Mouse (Mus musculus): ENCODE data around the gene Txndc2. TPM values are rescaled to one million over a fixed set of nuclear protein-coding genes. Genes with fewer than 3 reads are reported as not detected.
A peak's percentile ranks its signal among the peaks of the same experiment; 100 is the strongest.

Txndc2 gene
- polyA plus RNA-seq, 1 experiment from 2014 or later = 0.12 TPM

- Histone ChIP-seq H3K4me3 (ENCODE audit: low read depth, low read length) (no peak overlapping the region), H3K36me3 (ENCODE audit: control insufficient read depth, insufficient read depth, low read length) (no peaks in the 10 kb centered on the region), H3K27ac (ENCODE audit: low read depth, low read length) (no peak overlapping the region), H3K4me1 (ENCODE audit: control insufficient read depth, insufficient read depth, low read length) (no peaks in the 10 kb centered on the region), H3K4me2 (no peak overlapping the region), H3K27me3 (ENCODE audit: control insufficient read depth, insufficient read depth, low read length) (no peaks in the 10 kb centered on the region), H3K9ac (ENCODE audit: low read length) (no peak overlapping the region), H3K9me3 (ENCODE audit: control insufficient read depth, low read length) (no peaks in the 10 kb centered on the region)
- ATAC-seq (ENCODE audit: low FRiP score) (no peak), DNase-seq (ENCODE audit: low spot score, missing footprints) (no peak)
- WGBS = 94% methylated on average over 2 of the region's 2 CpGs
Measured at GRCm38 (mm10) chr17:65658416-65658815, 16.4 kb upstream of the Txndc2 start.

- Histone ChIP-seq H3K4me1 (ENCODE audit: control insufficient read depth, insufficient read depth, low read length) (no peaks in the 10 kb centered on the region), H3K4me2 (no peak overlapping the region), H3K27ac (ENCODE audit: low read depth, low read length) (no peak overlapping the region), H3K4me3 (ENCODE audit: low read depth, low read length) (no peak overlapping the region), H3K9me3 (ENCODE audit: control insufficient read depth, low read length) (no peaks in the 10 kb centered on the region), H3K27me3 (ENCODE audit: control insufficient read depth, insufficient read depth, low read length) (no peaks in the 10 kb centered on the region), H3K36me3 (ENCODE audit: control insufficient read depth, insufficient read depth, low read length) (no peaks in the 10 kb centered on the region), H3K9ac (ENCODE audit: low read length) (no peak overlapping the region)
- ATAC-seq (ENCODE audit: low FRiP score) (no peak), DNase-seq (ENCODE audit: low spot score, missing footprints) (no peak)
- 88% methylated on average over 9 of the region's 9 CpGs for WGBS
Measured at GRCm38 (mm10) chr17:65657958-65658357, 16.0 kb upstream of the Txndc2 start.

- Histone ChIP-seq H3K4me1 (ENCODE audit: control insufficient read depth, insufficient read depth, low read length) (no peaks in the 10 kb centered on the region), H3K27me3 (ENCODE audit: control insufficient read depth, insufficient read depth, low read length) (no peaks in the 10 kb centered on the region), H3K36me3 (ENCODE audit: control insufficient read depth, insufficient read depth, low read length) (no peaks in the 10 kb centered on the region), H3K4me2 (no peak overlapping the region), H3K4me3 (ENCODE audit: low read depth, low read length) (no peak overlapping the region), H3K27ac (ENCODE audit: low read depth, low read length) (no peak overlapping the region), H3K9ac (ENCODE audit: low read length) (no peak overlapping the region), H3K9me3 (ENCODE audit: control insufficient read depth, low read length) (no peaks in the 10 kb centered on the region)
- DNase-seq (ENCODE audit: low spot score, missing footprints) = no peak
- ATAC-seq (ENCODE audit: low FRiP score) = no peak
- WGBS = 91% methylated on average over 6 of the region's 6 CpGs
Measured at GRCm38 (mm10) chr17:65656731-65657130, 14.8 kb upstream of the Txndc2 start.

- Histone ChIP-seq H3K9ac (ENCODE audit: low read length) (no peak overlapping the region), H3K4me2 (no peak overlapping the region), H3K27me3 (ENCODE audit: control insufficient read depth, insufficient read depth, low read length) (no peaks in the 10 kb centered on the region), H3K27ac (ENCODE audit: low read depth, low read length) (no peak overlapping the region), H3K9me3 (ENCODE audit: control insufficient read depth, low read length) (no peaks in the 10 kb centered on the region), H3K36me3 (ENCODE audit: control insufficient read depth, insufficient read depth, low read length) (no peaks in the 10 kb centered on the region), H3K4me1 (ENCODE audit: control insufficient read depth, insufficient read depth, low read length) (no peaks in the 10 kb centered on the region), H3K4me3 (ENCODE audit: low read depth, low read length) (no peak overlapping the region)
- DNase-seq (ENCODE audit: low spot score, missing footprints) (no peak), ATAC-seq (ENCODE audit: low FRiP score) (no peak)
- 87% methylated on average over 8 of the region's 8 CpGs for WGBS
Measured at GRCm38 (mm10) chr17:65656076-65656475, 14.1 kb upstream of the Txndc2 start.

- no peaks in the 10 kb centered on the region for H3K4me1 ChIP-seq (ENCODE audit: control insufficient read depth, insufficient read depth, low read length)
- 82% methylated on average over 4 of the region's 4 CpGs for WGBS
- no peaks in the 10 kb centered on the region for H3K36me3 ChIP-seq (ENCODE audit: control insufficient read depth, insufficient read depth, low read length)
- no peaks in the 10 kb centered on the region for H3K27me3 ChIP-seq (ENCODE audit: control insufficient read depth, insufficient read depth, low read length)
- H3K27ac ChIP-seq (ENCODE audit: low read depth, low read length) = no peak overlapping the region
- H3K4me2 ChIP-seq = no peak overlapping the region
- H3K9ac ChIP-seq (ENCODE audit: low read length) = no peak overlapping the region
- no peaks in the 10 kb centered on the region for H3K9me3 ChIP-seq (ENCODE audit: control insufficient read depth, low read length)
- DNase-seq (ENCODE audit: low spot score, missing footprints) = no peak
- no peak for ATAC-seq (ENCODE audit: low FRiP score)
- no peak overlapping the region for H3K4me3 ChIP-seq (ENCODE audit: low read depth, low read length)
Measured at GRCm38 (mm10) chr17:65655608-65656007, 13.6 kb upstream of the Txndc2 start.

GRCm38 (mm10) chr17:65650598-65650997, 8.6 kb upstream of the Txndc2 start:
- Histone ChIP-seq H3K4me2 (no peak overlapping the region), H3K9ac (ENCODE audit: low read length) (no peak overlapping the region), H3K4me3 (ENCODE audit: low read depth, low read length) (no peak overlapping the region), H3K27me3 (ENCODE audit: control insufficient read depth, insufficient read depth, low read length) (no peaks in the 10 kb centered on the region), H3K27ac (ENCODE audit: low read depth, low read length) (no peak overlapping the region), H3K9me3 (ENCODE audit: control insufficient read depth, low read length) (no peaks in the 10 kb centered on the region), H3K36me3 (ENCODE audit: control insufficient read depth, insufficient read depth, low read length) (no peaks in the 10 kb centered on the region), H3K4me1 (ENCODE audit: control insufficient read depth, insufficient read depth, low read length) (no peaks in the 10 kb centered on the region)
- DNase-seq (ENCODE audit: low spot score, missing footprints) = no peak
- 89% methylated on average over 6 of the region's 6 CpGs for WGBS
- no peak for ATAC-seq (ENCODE audit: low FRiP score)

- no peaks in the 10 kb centered on the region for H3K4me1 ChIP-seq (ENCODE audit: control insufficient read depth, insufficient read depth, low read length)
- no peak overlapping the region for H3K4me2 ChIP-seq
- no peak overlapping the region for H3K27ac ChIP-seq (ENCODE audit: low read depth, low read length)
- H3K9me3 ChIP-seq (ENCODE audit: control insufficient read depth, low read length) = no peaks in the 10 kb centered on the region
- WGBS = 83% methylated on average over 2 of the region's 2 CpGs
- ATAC-seq (ENCODE audit: low FRiP score) = no peak
- H3K27me3 ChIP-seq (ENCODE audit: control insufficient read depth, insufficient read depth, low read length) = no peaks in the 10 kb centered on the region
- DNase-seq (ENCODE audit: low spot score, missing footprints) = no peak
- no peaks in the 10 kb centered on the region for H3K36me3 ChIP-seq (ENCODE audit: control insufficient read depth, insufficient read depth, low read length)
- no peak overlapping the region for H3K4me3 ChIP-seq (ENCODE audit: low read depth, low read length)
- H3K9ac ChIP-seq (ENCODE audit: low read length) = no peak overlapping the region
Measured at GRCm38 (mm10) chr17:65649175-65649493, 7.2 kb upstream of the Txndc2 start.

GRCm38 (mm10) chr17:65648371-65649174, 6.6 kb upstream of the Txndc2 start:
- H3K27me3 ChIP-seq (ENCODE audit: control insufficient read depth, insufficient read depth, low read length) = no peaks in the 10 kb centered on the region
- H3K9me3 ChIP-seq (ENCODE audit: control insufficient read depth, low read length) = no peaks in the 10 kb centered on the region
- ATAC-seq (ENCODE audit: low FRiP score) = peak; percentile 33; the same call in 1 of the 2 replicates
- no peak overlapping the region for H3K4me2 ChIP-seq
- no peaks in the 10 kb centered on the region for H3K4me1 ChIP-seq (ENCODE audit: control insufficient read depth, insufficient read depth, low read length)
- H3K9ac ChIP-seq (ENCODE audit: low read length) = no peak overlapping the region
- H3K27ac ChIP-seq (ENCODE audit: low read depth, low read length) = no peak overlapping the region
- H3K4me3 ChIP-seq (ENCODE audit: low read depth, low read length) = no peak overlapping the region
- 87% methylated on average over 9 of the region's 9 CpGs for WGBS
- H3K36me3 ChIP-seq (ENCODE audit: control insufficient read depth, insufficient read depth, low read length) = no peaks in the 10 kb centered on the region
- DNase-seq (ENCODE audit: low spot score, missing footprints) = peak; percentile 17

- Histone ChIP-seq H3K4me1 (ENCODE audit: control insufficient read depth, insufficient read depth, low read length) (peaks cover 5% of the 10 kb centered on the region; the same call in 1 of the 2 replicates), H3K9ac (ENCODE audit: low read length) (no peak overlapping the region), H3K4me3 (ENCODE audit: low read depth, low read length) (no peak overlapping the region), H3K4me2 (no peak overlapping the region), H3K27me3 (ENCODE audit: control insufficient read depth, insufficient read depth, low read length) (no peaks in the 10 kb centered on the region), H3K9me3 (ENCODE audit: control insufficient read depth, low read length) (no peaks in the 10 kb centered on the region), H3K27ac (ENCODE audit: low read depth, low read length) (no peak overlapping the region), H3K36me3 (ENCODE audit: control insufficient read depth, insufficient read depth, low read length) (no peaks in the 10 kb centered on the region)
- ATAC-seq (ENCODE audit: low FRiP score) = no peak
- DNase-seq (ENCODE audit: low spot score, missing footprints) = no peak
- 56% methylated on average over 5 of the region's 5 CpGs for WGBS
Measured at GRCm38 (mm10) chr17:65647961-65648360, 6.0 kb upstream of the Txndc2 start.
